Mouse (Mus musculus) erythroid progenitor cell, adult 5-6 weeks (primary cell): ENCODE measurements around the gene Gcgr. TPM values are rescaled to one million over a fixed set of nuclear protein-coding genes. Genes with fewer than 3 reads are reported as not detected.
"Not testable (repeated sequence)": the region's sequence is repeated elsewhere in the genome, so short reads cannot be mapped to it uniquely, and the experiment has no call there.

Experiments used
- ATAC-seq: replicated peaks from 2 replicates; pipeline ENCODE4 v1.8.0; 2016; ENCODE audit warnings: moderate number of reproducible peaks, mild to moderate bottlenecking, moderate TSS enrichment, inconsistent platforms; ENCODE audit not compliant: poor library complexity, low FRiP score, severe bottlenecking
- total RNA-seq, 2 experiments: library from RNA; stranded (forward) in 1 of 2; stranded (reverse) in 1 of 2; fragments of 150-400 nt in 1 of 2; fragments of 186-747, 209-891 nt in 1 of 2; gene quantifications; 2 replicates each; pipeline versions ENCODE4 v1.2.3 to v1.2.4; 2015 to 2017; ENCODE audit warnings: low replicate concordance in 2 of 2

Gene Gcgr
- total RNA-seq, 2 experiments from 2014 or later = not detected

- 0 out of 2 replicates have a peak, but pooled peaks have one; percentile 15 for ATAC-seq
Observed at GRCm38 (mm10) chr11:120580190-120580589, 49.7 kb downstream of the Gcgr start.

GRCm38 (mm10) chr11:120580871-120581331, 50.4 kb downstream of the Gcgr start:
- ATAC-seq = peak; percentile 67

GRCm38 (mm10) chr11:120581490-120582267, 51.2 kb downstream of the Gcgr start, which contains the start of gene Arhgdia:
Gene Arhgdia, minus strand, starts transcription at chr11:120581624.
- peak; percentile 58 for ATAC-seq

- ATAC-seq = 0 out of 2 replicates have a peak, but pooled peaks have one; percentile 16
Observed at GRCm38 (mm10) chr11:120582268-120582981, 51.9 kb downstream of the Gcgr start.

GRCm38 (mm10) chr11:120582982-120583293, 52.4 kb downstream of the Gcgr start:
- ATAC-seq = not testable (repeated sequence)

- no peak for ATAC-seq
Observed at GRCm38 (mm10) chr11:120583937-120584336, 53.4 kb downstream of the Gcgr start.

GRCm38 (mm10) chr11:120588531-120588930, 58.0 kb downstream of the Gcgr start:
- ATAC-seq = no peak

Other genes with a start within 250 kb of the Gcgr start
Only the 30 nearest of the 31 such genes appear.
- 531 and 597 TPM in 2 replicates for gene Actg1, start 182.2 kb upstream of the Gcgr start, total RNA-seq (2015; ENCODE audit: low replicate concordance)
- gene Actg1, start 182.2 kb upstream of the Gcgr start, total RNA-seq (2017; ENCODE audit: low replicate concordance) = 282 and 330 TPM in 2 replicates
- not detected in 2 replicates for gene Fscn2, start 169.2 kb upstream of the Gcgr start, total RNA-seq (2015; ENCODE audit: low replicate concordance)
- gene Fscn2, start 169.2 kb upstream of the Gcgr start, total RNA-seq (2017; ENCODE audit: low replicate concordance) = not detected in 2 replicates
- gene Faap100, start 151.9 kb upstream of the Gcgr start, total RNA-seq (2015; ENCODE audit: low replicate concordance) = 6.1 and 8.0 TPM in 2 replicates
- 2.0 and 9.4 TPM in 2 replicates for gene Faap100, start 151.9 kb upstream of the Gcgr start, total RNA-seq (2017; ENCODE audit: low replicate concordance)
- 35.2 and 47.6 TPM in 2 replicates for gene Nploc4, start 93.0 kb upstream of the Gcgr start, total RNA-seq (2015; ENCODE audit: low replicate concordance)
- gene Nploc4, start 93.0 kb upstream of the Gcgr start, total RNA-seq (2017; ENCODE audit: low replicate concordance) = 63.8 and 65.8 TPM in 2 replicates
- not detected in 2 replicates for gene Tspan10, start 88.1 kb upstream of the Gcgr start, total RNA-seq (2015; ENCODE audit: low replicate concordance)
- 0.13 and 1.8 TPM in 2 replicates for gene Tspan10, start 88.1 kb upstream of the Gcgr start, total RNA-seq (2017; ENCODE audit: low replicate concordance)
- not detected in 2 replicates for gene Pde6g, start 77.2 kb upstream of the Gcgr start, total RNA-seq (2015; ENCODE audit: low replicate concordance)
- gene Pde6g, start 77.2 kb upstream of the Gcgr start, total RNA-seq (2017; ENCODE audit: low replicate concordance) = not detected in 2 replicates
- 4.3 TPM in 1 of 2 replicates, not detected in the other for gene Oxld1, start 72.6 kb upstream of the Gcgr start, total RNA-seq (2015; ENCODE audit: low replicate concordance)
- 1.4 and 5.0 TPM in 2 replicates for gene Oxld1, start 72.6 kb upstream of the Gcgr start, total RNA-seq (2017; ENCODE audit: low replicate concordance)
- 5.8 and 26.8 TPM in 2 replicates for gene Ccdc137, start 72.6 kb upstream of the Gcgr start, total RNA-seq (2015; ENCODE audit: low replicate concordance)
- 21.2 and 24.0 TPM in 2 replicates for gene Ccdc137, start 72.6 kb upstream of the Gcgr start, total RNA-seq (2017; ENCODE audit: low replicate concordance)
- 13.8 and 22.0 TPM in 2 replicates for gene Arl16, start 63.1 kb upstream of the Gcgr start, total RNA-seq (2015; ENCODE audit: low replicate concordance)
- gene Arl16, start 63.1 kb upstream of the Gcgr start, total RNA-seq (2017; ENCODE audit: low replicate concordance) = 3.8 and 16.7 TPM in 2 replicates
- gene Mrpl12, start 46.1 kb upstream of the Gcgr start, total RNA-seq (2015; ENCODE audit: low replicate concordance) = 10.8 and 17.6 TPM in 2 replicates
- gene Mrpl12, start 46.1 kb upstream of the Gcgr start, total RNA-seq (2017; ENCODE audit: low replicate concordance) = 11.6 and 13.7 TPM in 2 replicates
- 7.2 and 17.6 TPM in 2 replicates for gene Slc25a10, start 38.9 kb upstream of the Gcgr start, total RNA-seq (2015; ENCODE audit: low replicate concordance)
- 25.4 and 40.1 TPM in 2 replicates for gene Slc25a10, start 38.9 kb upstream of the Gcgr start, total RNA-seq (2017; ENCODE audit: low replicate concordance)
- gene Mcrip1, start 19.0 kb downstream of the Gcgr start, total RNA-seq (2015; ENCODE audit: low replicate concordance) = 19.8 and 23.5 TPM in 2 replicates
- 1.7 and 5.6 TPM in 2 replicates for gene Mcrip1, start 19.0 kb downstream of the Gcgr start, total RNA-seq (2017; ENCODE audit: low replicate concordance)
- not detected in 2 replicates for gene Ppp1r27, start 20.4 kb downstream of the Gcgr start, total RNA-seq (2015; ENCODE audit: low replicate concordance)
- not detected in 2 replicates for gene Ppp1r27, start 20.4 kb downstream of the Gcgr start, total RNA-seq (2017; ENCODE audit: low replicate concordance)
- 101 and 104 TPM in 2 replicates for gene P4hb, start 42.6 kb downstream of the Gcgr start, total RNA-seq (2015; ENCODE audit: low replicate concordance)
- 112 and 141 TPM in 2 replicates for gene P4hb, start 42.6 kb downstream of the Gcgr start, total RNA-seq (2017; ENCODE audit: low replicate concordance)
- gene Arhgdia, start 50.9 kb downstream of the Gcgr start, total RNA-seq (2015; ENCODE audit: low replicate concordance) = 134 and 150 TPM in 2 replicates
- 45.3 and 49.3 TPM in 2 replicates for gene Arhgdia, start 50.9 kb downstream of the Gcgr start, total RNA-seq (2017; ENCODE audit: low replicate concordance)
- gene Alyref, start 67.7 kb downstream of the Gcgr start, total RNA-seq (2015; ENCODE audit: low replicate concordance) = 72.9 and 87.2 TPM in 2 replicates
- 142 and 227 TPM in 2 replicates for gene Alyref, start 67.7 kb downstream of the Gcgr start, total RNA-seq (2017; ENCODE audit: low replicate concordance)
- gene Anapc11, start 67.7 kb downstream of the Gcgr start, total RNA-seq (2015; ENCODE audit: low replicate concordance) = 28.1 and 35.0 TPM in 2 replicates
- 2.8 and 12.1 TPM in 2 replicates for gene Anapc11, start 67.7 kb downstream of the Gcgr start, total RNA-seq (2017; ENCODE audit: low replicate concordance)
- gene Npb, start 77.8 kb downstream of the Gcgr start, total RNA-seq (2015; ENCODE audit: low replicate concordance) = not detected in 2 replicates
- not detected in 2 replicates for gene Npb, start 77.8 kb downstream of the Gcgr start, total RNA-seq (2017; ENCODE audit: low replicate concordance)
- gene Pcyt2, start 87.2 kb downstream of the Gcgr start, total RNA-seq (2015; ENCODE audit: low replicate concordance) = 13.3 and 14.7 TPM in 2 replicates
- gene Pcyt2, start 87.2 kb downstream of the Gcgr start, total RNA-seq (2017; ENCODE audit: low replicate concordance) = 20.7 and 23.1 TPM in 2 replicates
- 59.9 and 61.3 TPM in 2 replicates for gene Sirt7, start 94.5 kb downstream of the Gcgr start, total RNA-seq (2015; ENCODE audit: low replicate concordance)
- gene Sirt7, start 94.5 kb downstream of the Gcgr start, total RNA-seq (2017; ENCODE audit: low replicate concordance) = 81.2 and 85.6 TPM in 2 replicates
- 36.0 TPM in 2 replicates for gene Mafg, start 102.9 kb downstream of the Gcgr start, total RNA-seq (2015; ENCODE audit: low replicate concordance)
- 71.3 and 91.6 TPM in 2 replicates for gene Mafg, start 102.9 kb downstream of the Gcgr start, total RNA-seq (2017; ENCODE audit: low replicate concordance)
- 2.1 TPM in 1 of 2 replicates, not detected in the other for gene Pycr1, start 113.1 kb downstream of the Gcgr start, total RNA-seq (2015; ENCODE audit: low replicate concordance)
- gene Pycr1, start 113.1 kb downstream of the Gcgr start, total RNA-seq (2017; ENCODE audit: low replicate concordance) = 1.1 TPM in 1 of 2 replicates, not detected in the other
- not detected in 2 replicates for gene Myadml2, start 117.5 kb downstream of the Gcgr start, total RNA-seq (2015; ENCODE audit: low replicate concordance)
- not detected in 2 replicates for gene Myadml2, start 117.5 kb downstream of the Gcgr start, total RNA-seq (2017; ENCODE audit: low replicate concordance)
- gene Notum, start 130.5 kb downstream of the Gcgr start, total RNA-seq (2015; ENCODE audit: low replicate concordance) = not detected in 2 replicates
- gene Notum, start 130.5 kb downstream of the Gcgr start, total RNA-seq (2017; ENCODE audit: low replicate concordance) = not detected in 2 replicates
- 33.1 and 41.4 TPM in 2 replicates for gene Aspscr1, start 142.3 kb downstream of the Gcgr start, total RNA-seq (2015; ENCODE audit: low replicate concordance)
- 46.0 and 59.7 TPM in 2 replicates for gene Aspscr1, start 142.3 kb downstream of the Gcgr start, total RNA-seq (2017; ENCODE audit: low replicate concordance)
- gene Cenpx, start 183.0 kb downstream of the Gcgr start, total RNA-seq (2015; ENCODE audit: low replicate concordance) = 7.1 and 35.3 TPM in 2 replicates
- 15.0 and 21.2 TPM in 2 replicates for gene Cenpx, start 183.0 kb downstream of the Gcgr start, total RNA-seq (2017; ENCODE audit: low replicate concordance)
- 3.4 and 6.1 TPM in 2 replicates for gene Lrrc45, start 183.2 kb downstream of the Gcgr start, total RNA-seq (2015; ENCODE audit: low replicate concordance)
- 12.3 and 12.9 TPM in 2 replicates for gene Lrrc45, start 183.2 kb downstream of the Gcgr start, total RNA-seq (2017; ENCODE audit: low replicate concordance)
- gene Rac3, start 190.8 kb downstream of the Gcgr start, total RNA-seq (2015; ENCODE audit: low replicate concordance) = not detected in 2 replicates
- gene Rac3, start 190.8 kb downstream of the Gcgr start, total RNA-seq (2017; ENCODE audit: low replicate concordance) = 1.3 and 3.5 TPM in 2 replicates
- gene Dcxr, start 196.6 kb downstream of the Gcgr start, total RNA-seq (2015; ENCODE audit: low replicate concordance) = 3.6 TPM in 1 of 2 replicates, not detected in the other
- gene Dcxr, start 196.6 kb downstream of the Gcgr start, total RNA-seq (2017; ENCODE audit: low replicate concordance) = 7.2 TPM in 1 of 2 replicates, not detected in the other
- gene Cbr2, start 201.4 kb downstream of the Gcgr start, total RNA-seq (2015; ENCODE audit: low replicate concordance) = 21.8 and 23.4 TPM in 2 replicates
- gene Cbr2, start 201.4 kb downstream of the Gcgr start, total RNA-seq (2017; ENCODE audit: low replicate concordance) = not detected in 2 replicates